Mouse (Mus musculus): ENCODE results near the gene Cdc27. TPM values are rescaled to one million over a fixed set of nuclear protein-coding genes. Genes with fewer than 3 reads are reported as not detected.

Gene Cdc27
- total RNA-seq, 2 experiments from 2014 or later = 23.4 to 25.2 TPM

- no peak for DNase-seq
- intact Hi-C loops (cut with DNase I; ENCODE audit: low total_unique reads) = no loop called here
Observed at GRCm38 (mm10) chr11:104537945-104538555, 12.4 kb downstream of the Cdc27 start.

GRCm38 (mm10) chr11:104536843-104537242 is 13.6 kb downstream of the Cdc27 start:
- intact Hi-C loops (cut with DNase I; ENCODE audit: low total_unique reads) = no loop called here

GRCm38 (mm10) chr11:104525935-104526334 is 24.5 kb downstream of the Cdc27 start:
- DNase-seq = no peak
- intact Hi-C loops (cut with DNase I; ENCODE audit: low total_unique reads) = no loop called here

More at GRCm38 (mm10) chr11:104536843-104537242, 13.6 kb downstream of the Cdc27 start:
- DNase-seq = no peak

- intact Hi-C loops (cut with DNase I; ENCODE audit: low total_unique reads) = no loop called here
- no peak for DNase-seq
Observed at GRCm38 (mm10) chr11:104512436-104512835, 38.0 kb downstream of the Cdc27 start.

GRCm38 (mm10) chr11:104510606-104511005 is 39.8 kb downstream of the Cdc27 start:
- no peak for DNase-seq
- intact Hi-C loops (cut with DNase I; ENCODE audit: low total_unique reads) = no loop called here

GRCm38 (mm10) chr11:104508455-104508854 is 42.0 kb downstream of the Cdc27 start:
- intact Hi-C loops (cut with DNase I; ENCODE audit: low total_unique reads) = no loop called here
- no peak for DNase-seq

- intact Hi-C loops (cut with DNase I; ENCODE audit: low total_unique reads) = no loop called here
- DNase-seq = no peak
Observed at GRCm38 (mm10) chr11:104488292-104488691, 62.1 kb downstream of the Cdc27 start.

- DNase-seq = no peak
- intact Hi-C loops (cut with DNase I; ENCODE audit: low total_unique reads) = no loop called here
Observed at GRCm38 (mm10) chr11:104481971-104482370, 68.4 kb downstream of the Cdc27 start.

GRCm38 (mm10) chr11:104479505-104479904 is 70.9 kb downstream of the Cdc27 start:
- DNase-seq = no peak
- intact Hi-C loops (cut with DNase I; ENCODE audit: low total_unique reads) = no loop called here

- DNase-seq = peak; percentile 92
- intact Hi-C loops (cut with DNase I; ENCODE audit: low total_unique reads) = loop anchor here (10.0 kb wide), 1 partner anchor 125 kb away; no protein-coding TSS in a partner anchor
Observed at GRCm38 (mm10) chr11:104469371-104469835, 81.0 kb downstream of the Cdc27 start.

- intact Hi-C loops (cut with DNase I; ENCODE audit: low total_unique reads) = loop anchor here (10.0 kb wide), 1 partner anchor 124 kb away; no protein-coding TSS in a partner anchor
Observed at GRCm38 (mm10) chr11:104468751-104469268, 81.6 kb downstream of the Cdc27 start, which contains the start of gene Kansl1. Gene Kansl1, minus strand, starts transcription at chr11:104468861.

GRCm38 (mm10) chr11:104467698-104468097 is 82.7 kb downstream of the Cdc27 start:
- intact Hi-C loops (cut with DNase I; ENCODE audit: low total_unique reads) = loop anchor here (10.0 kb wide), 1 partner anchor 123 kb away; no protein-coding TSS in a partner anchor

More at GRCm38 (mm10) chr11:104468751-104469268, 81.6 kb downstream of the Cdc27 start, which contains the start of gene Kansl1:
- DNase-seq = peak; percentile 26

GRCm38 (mm10) chr11:104461551-104461950 is 88.9 kb downstream of the Cdc27 start:
- intact Hi-C loops (cut with DNase I; ENCODE audit: low total_unique reads) = loop anchor here (5.0 to 10.0 kb wide), 2 partner anchors 117 to 144 kb away; no protein-coding TSS in a partner anchor
- peak; percentile 27 for DNase-seq

More at GRCm38 (mm10) chr11:104467698-104468097, 82.7 kb downstream of the Cdc27 start:
- DNase-seq = no peak

- intact Hi-C loops (cut with DNase I; ENCODE audit: low total_unique reads) = loop anchor here (5.0 to 10.0 kb wide), 2 partner anchors 115 to 142 kb away; no protein-coding TSS in a partner anchor
- DNase-seq = no peak
Observed at GRCm38 (mm10) chr11:104459671-104460070, 90.7 kb downstream of the Cdc27 start.

- intact Hi-C loops (cut with DNase I; ENCODE audit: low total_unique reads) = no loop called here
- no peak for DNase-seq
Observed at GRCm38 (mm10) chr11:104458507-104458906, 91.9 kb downstream of the Cdc27 start.

Other genes starting within 250 kb of the Cdc27 start
- 10 to 100 TPM; 19.4 to 19.7 TPM for gene Kansl1, start 81.8 kb downstream of the Cdc27 start, total RNA-seq (2021)
- gene Myl4, start within 50 bp of the Cdc27 start, total RNA-seq (2021) = 10 to 100 TPM; 13.1 to 15.7 TPM
- 1 to 10 TPM; 2.2 to 4.0 TPM for gene Itgb3, start 57.4 kb upstream of the Cdc27 start, total RNA-seq (2021)
- under 1 TPM; 0.02 TPM for gene Gm11639, start 135.1 kb upstream of the Cdc27 start, total RNA-seq (2021)

All from gastrocnemius, postnatal 14 days (tissue).